In the genomic region with DNA sequence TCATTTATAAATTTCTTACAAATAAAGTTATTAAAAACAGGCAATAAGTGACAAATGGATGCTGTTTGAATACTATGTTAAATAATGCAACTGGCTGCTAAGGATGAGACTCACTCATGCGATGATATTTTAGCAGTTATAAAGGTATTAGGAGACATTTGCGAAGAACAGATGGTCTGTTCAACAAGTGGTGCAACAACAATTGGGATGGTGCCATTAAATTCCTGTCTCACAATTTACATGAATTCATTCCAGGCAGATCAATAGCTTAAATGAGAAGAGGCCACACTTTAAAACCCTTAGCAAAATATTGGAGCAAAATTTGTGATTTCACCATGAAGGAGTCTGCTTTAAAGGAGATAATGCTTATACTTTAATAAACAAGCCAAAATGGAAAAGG, we compare ENCODE assay signal across 17 mouse cellular contexts.
A peak's percentile ranks its signal among the peaks of the same experiment; 100 is the strongest.
DNase-seq lines count a peak whose midpoint lies in the region; ATAC-seq lines count a peak whose summit lies in the region.
"Had no signal": no experiment of that assay in that cellular context is flagged by ENCODE, and none has a peak within 500 bp of the region (broad histone marks: within the 10 kb centered on the region; RNA-seq: fewer than 3 reads in every experiment).

No protein-coding gene starts in this region.

- DNase-seq in cerebellum, postnatal 14 days = peak; percentile 47 to 77
- peak; percentile 8 to 31 for DNase-seq in right cerebral cortex, adult 2 months (ENCODE audit: low spot score in 2 of 2)
- DNase-seq in right cerebral cortex, adult 18-20 months = no peak
- DNase-seq in layer of hippocampus, adult 8-10 months (ENCODE audit: low spot score in 2 of 2) = peak; percentile 18 to 58
- DNase-seq in urinary bladder, postnatal 4 days (ENCODE audit: low spot score in 2 of 2) = no peak
- DNase-seq in left cerebral cortex, postnatal 4 days = no peak
- DNase-seq: adrenal gland, postnatal 14 days; gastrocnemius, postnatal 14 days; heart, adult 18-20 months; kidney, adult 18-20 months; kidney, postnatal 25 days; liver, postnatal 0 days; lung, postnatal 36 days; right cerebral cortex, postnatal 14 days had no signal

- ATAC-seq in cerebellum, adult (ENCODE audit: insufficient number of reproducible peaks, low FRiP score, low TSS enrichment) = no peak
- ATAC-seq: CD4-positive, CD25-positive, alpha-beta regulatory T cell, adult 4 months; liver, embryonic 12.5 days; liver, postnatal 0 days had no signal

- intact Hi-C loops in left cerebral cortex, postnatal 4 days (cut with DNase I) = no loop called here

Comparison
In these comparisons a context has a peak if more than half of its experiments do, and no peak if none do; other contexts are left out.
1. DNase-seq: peak in cerebellum, postnatal 14 days (2 of 2), right cerebral cortex, adult 2 months (2 of 2) and layer of hippocampus, adult 8-10 months (2 of 2); none in right cerebral cortex, adult 18-20 months (single experiment), urinary bladder, postnatal 4 days (0 of 2) and left cerebral cortex, postnatal 4 days (single experiment).